Mouse (Mus musculus): ENCODE data around the gene Arfgef3. TPM values are rescaled to one million over a fixed set of nuclear protein-coding genes. Genes with fewer than 3 reads are reported as not detected.
"Not testable (repeated sequence)": the region's sequence is repeated elsewhere in the genome, so short reads cannot be mapped to it uniquely, and the experiment has no call there.

The Arfgef3 gene
- polyA plus RNA-seq, 1 experiment from 2014 or later, result 2.1 TPM

GRCm38 (mm10) chr10:18640596-18640995, 103.2 kb downstream of the Arfgef3 start:
- Histone ChIP-seq H3K9ac (ENCODE audit: low read length) (no peak overlapping the region), H3K9me3 (ENCODE audit: control insufficient read depth, low read length) (no peaks in the 10 kb centered on the region), H3K36me3 (ENCODE audit: control insufficient read depth, insufficient read depth, low read length) (no peaks in the 10 kb centered on the region), H3K4me3 (ENCODE audit: low read depth, low read length) (no peak overlapping the region), H3K27me3 (ENCODE audit: control insufficient read depth, insufficient read depth, low read length) (no peaks in the 10 kb centered on the region), H3K4me2 (ENCODE audit: low read depth) (no peak overlapping the region), H3K27ac (ENCODE audit: low read depth, low read length) (no peak overlapping the region), H3K4me1 (ENCODE audit: control insufficient read depth, insufficient read depth, low read length) (no peaks in the 10 kb centered on the region)
- WGBS, result 85% methylated on average over 5 of the region's 5 CpGs
- DNase-seq (ENCODE audit: low spot score) (no peak), ATAC-seq (ENCODE audit: insufficient read depth, low FRiP score, low TSS enrichment) (no peak)

- DNase-seq (ENCODE audit: low spot score) (no peak), ATAC-seq (ENCODE audit: insufficient read depth, low FRiP score, low TSS enrichment) (no peak)
- Histone ChIP-seq H3K9ac (ENCODE audit: low read length) (no peak overlapping the region), H3K4me1 (ENCODE audit: control insufficient read depth, insufficient read depth, low read length) (no peaks in the 10 kb centered on the region), H3K4me3 (ENCODE audit: low read depth, low read length) (no peak overlapping the region), H3K4me2 (ENCODE audit: low read depth) (no peak overlapping the region), H3K27ac (ENCODE audit: low read depth, low read length) (no peak overlapping the region), H3K36me3 (ENCODE audit: control insufficient read depth, insufficient read depth, low read length) (no peaks in the 10 kb centered on the region), H3K27me3 (ENCODE audit: control insufficient read depth, insufficient read depth, low read length) (no peaks in the 10 kb centered on the region), H3K9me3 (ENCODE audit: control insufficient read depth, low read length) (no peaks in the 10 kb centered on the region)
- 90% methylated on average over 9 of the region's 9 CpGs for WGBS
Measured at GRCm38 (mm10) chr10:18635450-18635849, 108.3 kb downstream of the Arfgef3 start.

GRCm38 (mm10) chr10:18634405-18634985, 109.3 kb downstream of the Arfgef3 start:
- ATAC-seq (ENCODE audit: insufficient read depth, low FRiP score, low TSS enrichment) (no peak), DNase-seq (ENCODE audit: low spot score) (no peak)
- no peaks in the 10 kb centered on the region for H3K27me3 ChIP-seq (ENCODE audit: control insufficient read depth, insufficient read depth, low read length)
- no peak overlapping the region for H3K4me3 ChIP-seq (ENCODE audit: low read depth, low read length)
- H3K9me3 ChIP-seq (ENCODE audit: control insufficient read depth, low read length), result no peaks in the 10 kb centered on the region
- no peak overlapping the region for H3K27ac ChIP-seq (ENCODE audit: low read depth, low read length)
- H3K9ac ChIP-seq (ENCODE audit: low read length), result no peak overlapping the region
- no peak overlapping the region for H3K4me2 ChIP-seq (ENCODE audit: low read depth)
- WGBS, result 79% methylated on average over 7 of the region's 7 CpGs
- H3K36me3 ChIP-seq (ENCODE audit: control insufficient read depth, insufficient read depth, low read length), result no peaks in the 10 kb centered on the region
- H3K4me1 ChIP-seq (ENCODE audit: control insufficient read depth, insufficient read depth, low read length), result no peaks in the 10 kb centered on the region

- peak; percentile 50; the same call in 1 of the 2 replicates for ATAC-seq (ENCODE audit: insufficient read depth, low FRiP score, low TSS enrichment)
- Histone ChIP-seq H3K4me1 (ENCODE audit: control insufficient read depth, insufficient read depth, low read length) (no peaks in the 10 kb centered on the region), H3K27ac (ENCODE audit: low read depth, low read length) (no peak overlapping the region), H3K4me2 (ENCODE audit: low read depth) (no peak overlapping the region), H3K27me3 (ENCODE audit: control insufficient read depth, insufficient read depth, low read length) (no peaks in the 10 kb centered on the region), H3K9me3 (ENCODE audit: control insufficient read depth, low read length) (no peaks in the 10 kb centered on the region), H3K36me3 (ENCODE audit: control insufficient read depth, insufficient read depth, low read length) (no peaks in the 10 kb centered on the region), H3K4me3 (ENCODE audit: low read depth, low read length) (no peak overlapping the region), H3K9ac (ENCODE audit: low read length) (no peak overlapping the region)
- WGBS, result 80% methylated on average over 8 of the region's 8 CpGs
- DNase-seq (ENCODE audit: low spot score), result no peak
Measured at GRCm38 (mm10) chr10:18630498-18630897, 113.3 kb downstream of the Arfgef3 start.

- DNase-seq (ENCODE audit: low spot score), result no peak
Measured at GRCm38 (mm10) chr10:18627530-18627929, 116.2 kb downstream of the Arfgef3 start.

GRCm38 (mm10) chr10:18612796-18613195, 131.0 kb downstream of the Arfgef3 start:
- Histone ChIP-seq H3K9ac (ENCODE audit: low read length) (no peak overlapping the region), H3K27ac (ENCODE audit: low read depth, low read length) (no peak overlapping the region), H3K27me3 (ENCODE audit: control insufficient read depth, insufficient read depth, low read length) (no peaks in the 10 kb centered on the region), H3K4me2 (ENCODE audit: low read depth) (no peak overlapping the region), H3K36me3 (ENCODE audit: control insufficient read depth, insufficient read depth, low read length) (no peaks in the 10 kb centered on the region), H3K9me3 (ENCODE audit: control insufficient read depth, low read length) (no peaks in the 10 kb centered on the region), H3K4me1 (ENCODE audit: control insufficient read depth, insufficient read depth, low read length) (no peaks in the 10 kb centered on the region), H3K4me3 (ENCODE audit: low read depth, low read length) (no peak overlapping the region)
- ATAC-seq (ENCODE audit: insufficient read depth, low FRiP score, low TSS enrichment), result no peak
- 84% methylated on average over 2 of the region's 2 CpGs for WGBS
- DNase-seq (ENCODE audit: low spot score), result no peak

More at GRCm38 (mm10) chr10:18627530-18627929, 116.2 kb downstream of the Arfgef3 start:
- 90% methylated on average over 6 of the region's 6 CpGs for WGBS
- no peaks in the 10 kb centered on the region for H3K27me3 ChIP-seq (ENCODE audit: control insufficient read depth, insufficient read depth, low read length)
- no peak overlapping the region for H3K9ac ChIP-seq (ENCODE audit: low read length)
- no peak for ATAC-seq (ENCODE audit: insufficient read depth, low FRiP score, low TSS enrichment)
- no peaks in the 10 kb centered on the region for H3K4me1 ChIP-seq (ENCODE audit: control insufficient read depth, insufficient read depth, low read length)
- H3K36me3 ChIP-seq (ENCODE audit: control insufficient read depth, insufficient read depth, low read length), result no peaks in the 10 kb centered on the region
- no peaks in the 10 kb centered on the region for H3K9me3 ChIP-seq (ENCODE audit: control insufficient read depth, low read length)
- no peak overlapping the region for H3K4me3 ChIP-seq (ENCODE audit: low read depth, low read length)
- no peak overlapping the region for H3K27ac ChIP-seq (ENCODE audit: low read depth, low read length)
- H3K4me2 ChIP-seq (ENCODE audit: low read depth), result no peak overlapping the region

GRCm38 (mm10) chr10:18604827-18605535, 138.8 kb downstream of the Arfgef3 start:
- not testable (repeated sequence) for H3K9ac ChIP-seq (ENCODE audit: low read length); DNase-seq (ENCODE audit: low spot score); H3K4me1 ChIP-seq (ENCODE audit: control insufficient read depth, insufficient read depth, low read length); H3K4me2 ChIP-seq (ENCODE audit: low read depth); ATAC-seq (ENCODE audit: insufficient read depth, low FRiP score, low TSS enrichment); H3K27me3 ChIP-seq (ENCODE audit: control insufficient read depth, insufficient read depth, low read length); H3K9me3 ChIP-seq (ENCODE audit: control insufficient read depth, low read length); H3K4me3 ChIP-seq (ENCODE audit: low read depth, low read length); H3K36me3 ChIP-seq (ENCODE audit: control insufficient read depth, insufficient read depth, low read length); H3K27ac ChIP-seq (ENCODE audit: low read depth, low read length)
- WGBS, result 47% methylated on average over 5 of the region's 5 CpGs

GRCm38 (mm10) chr10:18602030-18602429, 141.7 kb downstream of the Arfgef3 start:
- ATAC-seq (ENCODE audit: insufficient read depth, low FRiP score, low TSS enrichment), result 0 out of 2 replicates have a peak, but pooled peaks have one; percentile 35
- no peaks in the 10 kb centered on the region for H3K27me3 ChIP-seq (ENCODE audit: control insufficient read depth, insufficient read depth, low read length)
- H3K4me2 ChIP-seq (ENCODE audit: low read depth), result no peak overlapping the region
- H3K9ac ChIP-seq (ENCODE audit: low read length), result no peak overlapping the region
- WGBS, result 18% methylated on average over 3 of the region's 4 CpGs
- H3K9me3 ChIP-seq (ENCODE audit: control insufficient read depth, low read length), result no peaks in the 10 kb centered on the region
- DNase-seq (ENCODE audit: low spot score), result peak; percentile 75
- H3K4me1 ChIP-seq (ENCODE audit: control insufficient read depth, insufficient read depth, low read length), result no peaks in the 10 kb centered on the region
- no peak overlapping the region for H3K27ac ChIP-seq (ENCODE audit: low read depth, low read length)
- no peak overlapping the region for H3K4me3 ChIP-seq (ENCODE audit: low read depth, low read length)
- H3K36me3 ChIP-seq (ENCODE audit: control insufficient read depth, insufficient read depth, low read length), result no peaks in the 10 kb centered on the region

- Histone ChIP-seq H3K4me3 (ENCODE audit: low read depth, low read length) (no peak overlapping the region), H3K4me1 (ENCODE audit: control insufficient read depth, insufficient read depth, low read length) (no peaks in the 10 kb centered on the region), H3K9ac (ENCODE audit: low read length) (no peak overlapping the region), H3K27me3 (ENCODE audit: control insufficient read depth, insufficient read depth, low read length) (no peaks in the 10 kb centered on the region), H3K9me3 (ENCODE audit: control insufficient read depth, low read length) (no peaks in the 10 kb centered on the region), H3K4me2 (ENCODE audit: low read depth) (no peak overlapping the region), H3K36me3 (ENCODE audit: control insufficient read depth, insufficient read depth, low read length) (no peaks in the 10 kb centered on the region), H3K27ac (ENCODE audit: low read depth, low read length) (no peak overlapping the region)
- DNase-seq (ENCODE audit: low spot score) (no peak), ATAC-seq (ENCODE audit: insufficient read depth, low FRiP score, low TSS enrichment) (no peak)
- WGBS, result 94% methylated on average over 6 of the region's 6 CpGs
Measured at GRCm38 (mm10) chr10:18597601-18598000, 146.1 kb downstream of the Arfgef3 start.

Measured in neural tube, embryonic 11.5 days (tissue).